Mouse (Mus musculus) CH12.LX (cell line): Measurements from ENCODE around the gene Kif20b.

Experiments used
- EP300 ChIP-seq: IDR thresholded peaks from 2 replicates; pipeline ENCODE4 v1.6.1; 2011; ENCODE audit warnings: low read length, improper control_type of control experiment
- HCFC1 ChIP-seq: IDR thresholded peaks from 2 replicates; pipeline ENCODE4 v1.6.1; 2012; ENCODE audit warnings: low read depth, mild to moderate bottlenecking, inconsistent platforms, low read length, improper control_type of control experiment
- TCF12 ChIP-seq: IDR thresholded peaks from 2 replicates; pipeline ENCODE4 v1.6.1; 2014; ENCODE audit warnings: low read depth, mild to moderate bottlenecking, inconsistent platforms, low read length, improper control_type of control experiment

GRCm38 (mm10) chr19:34984742-34985141 lies 62.6 kb downstream of the Kif20b start:
- TF ChIP-seq TCF12 (no peak), HCFC1 (no peak), EP300 (no peak)
